Mouse (Mus musculus) spleen, adult 2 months (tissue): Measurements from ENCODE around the gene Sv2a. TPM values are rescaled to one million over a fixed set of nuclear protein-coding genes. Genes with fewer than 3 reads are reported as not detected.

Source experiments
- DNase-seq, 2 experiments: peaks; one replicate each; pipeline versions ENCODE4 v3.0.0 to v3.0.0-alpha.2; 2012 to 2021; ENCODE audit warnings: low spot score in 2 of 2, low read depth in 1 of 2
- H3K27ac ChIP-seq: fragments of 200-500 bp; 2 replicates; pipeline ENCODE4 v1.5.1; 2012; ENCODE audit warnings: low read length, inconsistent platforms; ENCODE audit not compliant: insufficient read depth
- H3K27me3 ChIP-seq: fragments of 200-500 bp; 2 replicates; pipeline ENCODE4 v1.6.1; 2012; ENCODE audit warnings: mild to moderate bottlenecking, moderate library complexity, low read length, inconsistent platforms; ENCODE audit not compliant: control insufficient read depth, insufficient read depth
- H3K36me3 ChIP-seq: fragments of 200-500 bp; 2 replicates; pipeline ENCODE4 v1.6.1; 2012; ENCODE audit warnings: mild to moderate bottlenecking, low read length, inconsistent platforms; ENCODE audit not compliant: control insufficient read depth, insufficient read depth
- H3K4me1 ChIP-seq: fragments of 200-500 bp; 2 replicates; pipeline ENCODE4 v1.6.1; 2011; ENCODE audit warnings: inconsistent platforms; ENCODE audit not compliant: control insufficient read depth, insufficient read depth, insufficient read length
- H3K4me3 ChIP-seq: fragments of 200-500 bp; 2 replicates; pipeline ENCODE4 v1.5.1; 2011; ENCODE audit warnings: mild to moderate bottlenecking, inconsistent platforms; ENCODE audit not compliant: insufficient read depth, insufficient read length; ENCODE audit errors: extremely low read depth
- CTCF ChIP-seq: fragments of 200-500 bp; IDR thresholded peaks from 2 replicates; pipeline ENCODE4 v1.5.1; 2011; ENCODE audit warnings: mild to moderate bottlenecking, inconsistent platforms; ENCODE audit not compliant: insufficient read depth, insufficient read length, insufficient replicate concordance; ENCODE audit errors: extremely low read depth
- POLR2A ChIP-seq: fragments of 200-500 bp; IDR thresholded peaks from 2 replicates; pipeline ENCODE4 v1.6.1; 2011; ENCODE audit warnings: low read depth, low read length, inconsistent platforms
- WGBS: fragments of 180-500 bp; shearing (Covaris S2); methylation state at CpG from one replicate; pipeline ENCODE4 v1.1.7; 2018; 5-methylcytosine and 5-hydroxymethylcytosine counted together
- polyA plus RNA-seq: library from polyadenylated mRNA; depleted of rRNA; stranded (reverse); fragments of >200 nt; gene quantifications from 2 replicates; pipeline ENCODE4 v1.2.3, GENCODE M21; 2012

Gene Sv2a
- polyA plus RNA-seq, 1 experiment, result 2.0 TPM

GRCm38 (mm10) chr3:96175251-96175650 lies 5.7 kb upstream of the Sv2a start:
- peaks cover 14% of the 10 kb centered on the region; the same call in 1 of the 2 replicates for H3K4me1 ChIP-seq
- H3K4me3 ChIP-seq, result no peak overlapping the region
- WGBS, result 95% methylated on average over 6 of the region's 6 CpGs
- TF ChIP-seq POLR2A (no peak), CTCF (no peak)
- no peak for DNase-seq
- no peaks in the 10 kb centered on the region for H3K27me3 ChIP-seq
- no peak overlapping the region for H3K27ac ChIP-seq
- peaks cover 12% of the 10 kb centered on the region for H3K36me3 ChIP-seq

GRCm38 (mm10) chr3:96178427-96178826 lies 2.5 kb upstream of the Sv2a start:
- H3K27me3 ChIP-seq, result no peaks in the 10 kb centered on the region
- no peak for TF ChIP-seq POLR2A
- TF ChIP-seq CTCF, result no peak
- peaks cover 12% of the 10 kb centered on the region for H3K36me3 ChIP-seq
- 92% methylated on average over 4 of the region's 4 CpGs for WGBS
- no peak for DNase-seq
- no peak overlapping the region for H3K27ac ChIP-seq
- peaks cover 6% of the 10 kb centered on the region; the same call in 1 of the 2 replicates for H3K4me1 ChIP-seq
- no peak overlapping the region for H3K4me3 ChIP-seq

DNA sequence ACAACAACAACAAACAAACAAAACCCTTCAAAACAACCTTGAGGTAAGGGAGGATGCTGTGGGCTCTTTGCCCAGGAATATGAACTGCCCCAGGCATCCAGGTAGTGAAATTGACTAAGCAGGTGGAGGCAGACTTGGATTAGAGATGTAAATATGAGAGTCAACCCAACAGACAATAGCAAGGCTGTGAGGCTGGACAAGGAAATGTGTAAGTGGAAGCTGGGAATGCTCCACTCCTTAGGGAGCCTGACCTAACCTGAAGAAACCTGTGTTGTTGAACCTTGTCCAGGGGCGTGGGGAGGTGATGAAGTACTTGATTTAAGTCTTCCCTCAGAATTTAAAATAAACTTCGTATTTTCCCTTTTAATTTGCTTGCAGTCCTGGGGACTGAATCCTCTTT lies 2.0 kb upstream of the Sv2a start:
- Histone ChIP-seq H3K27ac (no peak overlapping the region), H3K36me3 (peaks cover 11% of the 10 kb centered on the region), H3K4me1 (peaks cover 5% of the 10 kb centered on the region; the same call in 1 of the 2 replicates), H3K4me3 (no peak overlapping the region), H3K27me3 (no peaks in the 10 kb centered on the region)
- 92% methylated on average over 2 of the region's 2 CpGs for WGBS
- TF ChIP-seq CTCF, result no peak
- no peak for TF ChIP-seq POLR2A
- DNase-seq, result no peak

GRCm38 (mm10) chr3:96179531-96179930 lies 1.4 kb upstream of the Sv2a start:
- Histone ChIP-seq H3K4me1 (0 out of 2 replicates have a peak, but pooled peaks cover 4% of the 10 kb centered on the region), H3K36me3 (peaks cover 9% of the 10 kb centered on the region), H3K27ac (no peak overlapping the region), H3K27me3 (no peaks in the 10 kb centered on the region), H3K4me3 (no peak overlapping the region)
- DNase-seq, result no peak
- WGBS, result 89% methylated on average over 4 of the region's 4 CpGs
- TF ChIP-seq POLR2A (no peak), CTCF (no peak)

DNA sequence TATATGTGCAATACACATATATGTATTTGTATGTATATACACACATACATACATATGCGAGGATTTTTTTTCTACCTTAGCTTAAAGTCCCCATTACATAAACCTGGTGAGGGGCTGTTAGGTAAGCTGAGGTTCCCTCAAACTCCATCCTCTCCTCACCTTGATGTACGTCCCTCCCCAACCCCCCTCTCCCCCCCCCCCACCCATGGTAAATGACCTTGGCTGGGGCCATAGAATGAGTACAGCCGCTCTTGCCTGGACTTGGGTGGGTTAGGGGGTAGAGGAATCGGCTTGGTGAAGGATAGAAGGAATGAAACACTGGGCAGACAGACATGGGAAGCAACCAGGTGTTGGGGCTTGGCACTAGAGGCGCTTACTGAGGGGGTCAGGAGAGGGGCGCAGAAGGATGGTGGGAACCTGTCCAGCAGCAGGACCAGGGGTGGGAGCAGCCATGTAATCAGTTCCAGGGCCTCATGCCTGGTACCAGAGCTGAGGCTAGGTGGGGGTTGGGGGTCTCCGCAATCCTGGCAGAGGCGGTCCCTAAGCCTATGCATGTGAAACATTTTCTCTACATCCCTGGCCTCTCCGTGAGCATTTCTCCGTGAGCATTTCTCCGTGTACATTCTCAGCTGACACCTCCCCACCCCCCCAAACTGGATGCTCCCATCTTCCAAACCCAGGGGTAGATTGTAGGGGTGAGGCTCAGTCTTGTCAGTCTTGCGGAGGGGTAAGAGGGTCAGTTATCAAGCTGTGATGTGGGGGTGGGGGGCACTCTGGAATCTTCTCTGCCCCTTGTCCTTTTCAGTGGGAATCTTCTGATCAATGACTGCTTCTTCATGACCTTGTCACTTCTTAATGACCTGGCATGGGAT lies 795 bp downstream of the Sv2a start:
- H3K4me1 ChIP-seq, result no peaks in the 10 kb centered on the region
- no peak overlapping the region for H3K4me3 ChIP-seq
- TF ChIP-seq POLR2A, result no peak
- TF ChIP-seq CTCF, result no peak
- H3K27ac ChIP-seq, result no peak overlapping the region
- DNase-seq, result no peak
- H3K27me3 ChIP-seq, result no peaks in the 10 kb centered on the region
- H3K36me3 ChIP-seq, result peaks cover 3% of the 10 kb centered on the region; the same call in 1 of the 2 replicates
- WGBS, result 76% methylated on average over 12 of the region's 12 CpGs

DNA sequence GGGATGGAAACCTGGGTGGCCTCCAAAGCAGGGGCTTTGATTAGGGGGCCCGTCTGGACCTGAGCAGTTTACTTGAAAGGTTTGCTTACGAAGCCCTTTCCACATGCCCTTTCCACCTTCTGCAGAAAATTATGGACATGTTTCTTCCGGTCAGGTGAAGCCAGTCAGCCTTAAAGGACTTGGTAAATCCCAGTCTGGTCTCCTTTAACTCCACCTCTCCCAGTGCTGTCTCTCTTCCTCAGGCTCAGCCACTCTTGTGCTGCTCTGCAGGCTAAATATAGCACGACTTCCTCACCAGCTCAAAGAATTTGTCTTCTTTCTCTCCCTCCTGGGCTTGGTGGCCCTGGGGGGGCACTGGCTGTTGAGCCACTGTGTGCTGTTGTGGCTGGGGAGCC lies 1.4 kb downstream of the Sv2a start:
- no peak for TF ChIP-seq CTCF
- TF ChIP-seq POLR2A, result no peak
- H3K36me3 ChIP-seq, result peaks cover 3% of the 10 kb centered on the region; the same call in 1 of the 2 replicates
- 32% methylated on average over 4 of the region's 4 CpGs for WGBS
- no peak overlapping the region for H3K4me3 ChIP-seq
- no peak for DNase-seq
- no peak overlapping the region for H3K27ac ChIP-seq
- H3K4me1 ChIP-seq, result no peaks in the 10 kb centered on the region
- H3K27me3 ChIP-seq, result no peaks in the 10 kb centered on the region

DNA sequence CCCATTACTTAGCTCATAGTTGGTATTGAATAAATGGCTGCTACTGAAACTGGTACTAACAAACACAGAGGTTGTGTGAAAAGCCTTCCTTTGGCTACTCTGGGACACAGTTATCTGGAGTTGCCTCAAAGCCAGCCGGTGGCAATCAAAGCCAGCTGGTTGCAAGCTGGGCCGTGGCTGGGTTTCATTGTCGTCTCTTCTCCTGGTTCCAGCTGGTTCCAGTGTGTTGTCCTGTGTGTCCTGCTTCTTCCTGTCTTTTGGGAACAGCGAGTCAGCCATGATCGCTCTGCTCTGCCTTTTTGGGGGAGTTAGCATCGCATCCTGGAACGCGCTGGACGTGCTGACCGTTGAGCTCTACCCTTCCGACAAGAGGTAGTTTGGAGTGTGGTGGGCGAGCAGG lies 12.0 kb downstream of the Sv2a start:
- Histone ChIP-seq H3K4me1 (peaks cover 13% of the 10 kb centered on the region; the same call in 1 of the 2 replicates), H3K4me3 (no peak overlapping the region), H3K27me3 (no peaks in the 10 kb centered on the region), H3K27ac (no peak overlapping the region), H3K36me3 (no peaks in the 10 kb centered on the region)
- 90% methylated on average over 12 of the region's 12 CpGs for WGBS
- no peak for DNase-seq
- TF ChIP-seq CTCF, result no peak
- TF ChIP-seq POLR2A, result no peak
